Mouse (Mus musculus): Measurements from ENCODE around the gene Olah. TPM values are rescaled to one million over a fixed set of nuclear protein-coding genes. Genes with fewer than 3 reads are reported as not detected.
"Not testable (repeated sequence)": the region's sequence is repeated elsewhere in the genome, so short reads cannot be mapped to it uniquely, and the experiment has no call there.

Gene Olah
- not detected for total RNA-seq (2021)

DNA sequence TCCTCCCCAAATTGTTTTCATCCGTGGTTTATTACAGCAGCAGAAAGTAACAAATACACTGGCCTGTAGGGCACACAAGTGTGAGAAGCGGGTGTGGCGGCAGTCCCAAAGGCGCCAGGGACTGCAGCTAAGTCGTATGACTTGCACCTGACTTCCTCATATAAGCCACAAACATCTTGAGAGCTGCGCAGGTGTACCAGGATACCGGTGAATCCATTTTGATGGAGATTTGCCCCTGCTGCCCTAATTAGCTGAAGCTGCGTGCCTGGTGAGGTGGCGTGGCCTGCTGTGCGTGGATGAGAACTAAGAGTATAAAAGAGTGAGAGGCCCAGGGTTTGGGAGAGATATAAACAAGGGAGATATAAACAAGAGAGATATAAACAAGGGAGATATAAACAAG lies at the start of gene Olah:
Gene Olah (minus strand): TSS at position 101 of the 400 bp plus-strand sequence.
- intact Hi-C loops (cut with DNase I); DNase-seq (ENCODE audit: extremely low spot score in 1 of 2, low spot score in 2 of 2): not testable (repeated sequence)

DNA sequence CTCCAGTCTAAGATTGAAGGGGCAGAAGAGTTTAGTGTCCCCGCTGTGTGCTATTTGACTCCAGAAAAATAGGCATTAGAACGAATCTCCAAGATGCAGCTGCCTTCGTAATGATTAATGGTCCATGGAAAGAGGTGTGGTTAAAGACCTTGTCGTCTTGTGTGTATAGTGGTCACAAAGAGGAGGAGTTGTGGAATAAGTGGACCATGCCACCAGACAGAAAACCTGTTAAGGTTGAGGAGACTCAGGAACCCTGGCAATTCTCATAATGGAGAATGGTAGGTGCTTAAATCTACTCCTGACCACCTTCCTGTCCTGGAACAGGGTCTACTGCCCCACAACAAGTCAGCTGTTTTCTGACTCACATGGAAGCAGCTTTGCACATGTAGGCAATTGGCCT lies 49.0 kb upstream of the Olah start:
- no peak for DNase-seq (ENCODE audit: extremely low spot score in 1 of 2, low spot score in 2 of 2)
- intact Hi-C loops (cut with DNase I), result no loop called here

DNA sequence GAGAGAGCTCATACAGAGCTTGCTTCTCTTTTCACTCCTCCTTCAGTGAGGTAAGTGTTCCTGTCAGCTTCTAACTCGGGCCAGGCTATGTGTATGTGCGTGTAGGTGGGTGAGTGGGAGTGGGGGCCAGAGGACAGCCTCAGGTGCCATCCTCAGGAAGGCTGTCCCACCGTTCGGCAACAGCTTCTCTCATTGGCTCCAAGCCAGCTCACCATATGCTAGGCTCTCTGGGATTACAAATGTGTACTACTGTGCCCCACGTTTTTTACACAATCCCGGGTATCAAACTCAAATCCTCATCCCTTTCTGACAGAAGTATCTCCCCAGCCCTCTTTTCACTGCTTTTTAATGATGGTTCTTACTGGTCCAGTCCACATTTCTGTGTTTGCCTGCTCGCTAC lies 47.2 kb upstream of the Olah start:
- DNase-seq (ENCODE audit: extremely low spot score in 1 of 2, low spot score in 2 of 2), result peak in 1 of 2 experiments; percentile 45
- intact Hi-C loops (cut with DNase I), result loop anchor here (5.0 kb wide), 1 partner anchor 68 kb away; the partner anchor contains the start of genes Cdnf, Gm45902 and Hspa14

DNA sequence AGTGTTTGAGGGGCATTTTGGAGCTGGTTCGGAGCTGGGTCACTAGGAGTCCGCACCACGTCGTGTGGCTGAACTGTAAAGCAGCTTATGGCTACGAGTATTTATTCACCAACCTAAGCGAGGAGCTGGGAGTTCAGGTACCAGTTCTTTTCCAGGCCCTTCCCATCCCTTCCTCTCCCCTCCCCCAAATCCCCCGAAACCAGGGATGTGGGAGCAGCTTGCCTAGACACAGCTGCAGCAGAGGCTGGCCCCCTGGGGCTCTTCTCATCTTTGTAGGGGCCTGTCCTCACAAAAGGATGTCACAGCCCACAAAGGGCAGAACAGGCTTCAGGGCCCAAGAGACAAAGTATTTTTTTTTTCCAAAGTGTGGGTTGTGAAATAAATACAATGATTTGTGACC lies 40.9 kb upstream of the Olah start:
- peak in 1 of 2 experiments; percentile 51 for DNase-seq (ENCODE audit: extremely low spot score in 1 of 2, low spot score in 2 of 2)
- intact Hi-C loops (cut with DNase I), result no loop called here

DNA sequence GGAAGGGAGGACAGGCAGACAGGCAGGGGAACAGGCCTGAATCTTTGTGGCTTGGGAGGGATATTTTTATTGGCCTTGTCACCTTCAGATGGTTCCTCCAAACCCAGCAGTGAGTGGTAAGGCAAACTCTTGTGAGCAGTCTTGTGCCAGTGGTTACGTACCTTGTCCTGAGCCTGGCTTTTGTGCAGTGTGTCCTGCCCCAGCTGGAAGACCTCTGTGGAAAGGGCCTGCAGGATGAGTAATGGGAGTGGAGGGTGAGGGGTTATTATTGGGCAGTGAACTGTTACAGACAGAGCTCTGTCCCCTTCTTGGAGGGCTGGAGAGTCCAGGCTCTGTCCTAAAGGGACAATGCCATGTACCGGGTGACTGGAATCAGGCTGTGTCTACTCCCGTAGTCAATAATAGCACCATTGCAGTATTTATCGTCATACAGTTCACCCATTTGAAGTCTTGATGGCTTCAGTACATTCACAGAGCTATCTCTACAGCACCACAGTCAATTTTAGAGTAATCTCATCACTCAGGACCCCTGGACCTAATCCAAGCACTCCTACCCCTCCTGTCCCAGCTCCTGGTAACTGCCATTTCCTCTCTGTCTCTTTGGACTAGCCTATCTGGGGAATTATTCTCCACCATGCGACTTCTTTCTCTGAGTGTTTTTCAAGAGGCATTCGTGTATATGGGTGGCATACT lies 38.5 kb upstream of the Olah start:
- DNase-seq (ENCODE audit: extremely low spot score in 1 of 2, low spot score in 2 of 2), result no peak
- intact Hi-C loops (cut with DNase I), result no loop called here

DNA sequence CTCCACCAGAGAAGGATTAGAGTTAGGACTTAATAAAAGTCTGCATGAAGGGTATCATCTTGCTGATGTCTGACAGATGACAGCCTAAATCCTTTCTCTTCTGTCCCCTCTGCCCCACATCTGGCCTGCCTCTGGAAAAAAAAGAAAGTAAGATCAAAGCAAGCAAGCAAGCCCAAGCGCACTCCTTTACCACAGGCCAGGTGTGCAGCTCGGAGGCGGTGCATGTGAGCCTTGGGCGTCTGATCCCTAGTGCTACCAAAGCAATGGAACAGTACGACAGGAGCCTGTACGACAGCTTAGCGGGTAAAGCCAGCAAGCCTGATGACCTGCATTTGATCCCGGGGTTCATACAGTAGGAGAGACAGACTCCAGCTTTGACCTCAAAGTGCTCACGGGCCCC lies 33.9 kb upstream of the Olah start:
- intact Hi-C loops (cut with DNase I), result no loop called here
- no peak for DNase-seq (ENCODE audit: extremely low spot score in 1 of 2, low spot score in 2 of 2)

DNA sequence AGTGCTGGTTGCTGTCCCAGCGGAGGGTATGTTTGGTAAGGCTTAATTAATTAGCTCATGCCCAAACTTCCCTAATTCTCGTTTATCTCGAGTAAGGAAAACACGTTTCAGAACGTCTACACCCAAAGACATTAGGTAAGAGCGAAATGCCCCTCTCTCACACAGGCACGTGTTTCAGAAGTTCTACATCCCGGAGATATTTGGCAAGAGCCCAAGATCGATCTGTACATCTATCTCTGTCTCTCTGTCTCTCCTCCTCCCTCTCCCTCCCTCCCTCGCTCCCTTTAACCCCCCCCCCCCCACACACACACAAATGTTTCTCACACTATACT lies 27.5 kb upstream of the Olah start:
- intact Hi-C loops (cut with DNase I), result no loop called here
- DNase-seq (ENCODE audit: extremely low spot score in 1 of 2, low spot score in 2 of 2), result no peak

DNA sequence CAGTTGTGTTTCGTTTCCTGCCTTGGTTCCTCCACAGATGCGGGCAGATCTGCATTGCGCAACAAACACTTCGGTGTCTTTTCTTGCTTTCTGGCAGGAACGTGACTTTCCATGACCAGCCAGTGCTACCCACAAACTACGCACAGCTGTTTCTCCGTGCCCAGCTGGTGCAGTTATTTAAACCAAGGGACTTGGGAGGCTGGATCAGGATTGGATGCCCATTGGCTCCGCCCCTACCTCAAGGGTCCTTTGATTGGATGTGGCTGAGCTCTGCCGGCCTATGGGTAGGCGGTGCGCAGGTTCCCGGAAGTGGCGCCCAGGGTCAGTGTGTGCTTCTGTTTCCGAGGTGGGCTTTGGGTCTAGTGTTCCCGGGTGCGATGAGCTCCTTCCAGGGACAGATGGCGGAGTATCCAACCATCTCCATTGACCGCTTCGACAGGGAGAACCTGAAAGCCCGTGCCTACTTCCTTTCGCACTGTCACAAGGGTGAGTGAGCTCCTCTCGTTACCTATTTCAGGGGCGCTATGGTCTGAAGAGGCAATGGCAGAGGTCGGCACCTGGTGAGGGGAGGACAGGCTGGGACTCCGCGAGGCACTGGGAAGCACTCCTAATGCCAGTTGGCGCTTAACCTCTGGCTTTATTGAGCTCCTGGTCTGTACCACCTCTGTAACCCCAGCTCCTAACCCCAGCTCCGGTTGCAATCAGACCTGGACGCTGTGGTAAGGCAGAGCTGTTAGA lies 27.0 kb upstream of the Olah start, which contains the start of gene Dclre1c:
Gene Dclre1c (plus strand): TSS at position 291 of the 738 bp plus-strand sequence.
- intact Hi-C loops (cut with DNase I), result no loop called here

DNA sequence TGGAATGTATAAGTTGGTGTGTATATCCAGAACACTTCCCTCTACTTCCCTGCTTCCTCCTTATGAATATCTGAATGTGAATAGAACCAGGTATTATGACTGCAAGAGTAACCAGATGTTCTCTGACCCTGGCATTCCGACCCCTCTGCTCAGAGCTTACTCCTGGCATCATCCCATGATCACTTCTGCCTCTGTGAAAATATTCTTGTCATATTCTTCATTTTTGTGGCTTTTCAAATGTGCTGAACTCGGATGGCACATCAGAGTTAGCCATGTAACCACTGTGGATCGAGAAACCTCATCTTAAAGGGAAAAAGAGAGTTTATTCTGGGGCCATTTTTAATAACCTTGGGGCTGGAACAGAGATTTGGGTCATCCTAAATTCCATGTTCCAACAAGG lies 25.5 kb upstream of the Olah start, which contains the start of gene Meig1:
Gene Meig1 (minus strand): TSS at position 101 of the 400 bp plus-strand sequence.
- intact Hi-C loops (cut with DNase I), result no loop called here
- DNase-seq (ENCODE audit: extremely low spot score in 1 of 2, low spot score in 2 of 2), result no peak

More for the DNA sequence above, 27.0 kb upstream of the Olah start, which contains the start of gene Dclre1c:
- DNase-seq (ENCODE audit: extremely low spot score in 1 of 2, low spot score in 2 of 2), result peak; percentile 87 to 94

DNA sequence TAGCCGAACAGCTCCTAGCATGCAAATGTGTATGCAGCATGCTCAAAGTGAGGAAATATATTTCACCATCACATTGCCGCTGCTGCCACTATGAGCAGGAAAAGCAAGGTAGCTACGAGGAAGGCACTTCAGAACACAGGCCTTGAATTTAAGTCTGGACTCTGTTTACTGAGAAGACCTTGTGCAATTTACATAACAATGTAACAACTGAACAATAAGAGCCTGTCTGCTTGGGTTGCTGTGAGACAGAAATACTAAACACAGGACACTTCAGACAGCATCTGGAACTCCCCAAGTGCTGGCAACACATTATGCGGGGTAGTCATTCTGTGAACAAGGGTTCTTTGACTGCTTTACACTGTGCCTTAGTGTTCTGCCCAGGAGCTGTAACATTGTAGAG lies 23.1 kb upstream of the Olah start:
- intact Hi-C loops (cut with DNase I), result no loop called here
- no peak for DNase-seq (ENCODE audit: extremely low spot score in 1 of 2, low spot score in 2 of 2)

DNA sequence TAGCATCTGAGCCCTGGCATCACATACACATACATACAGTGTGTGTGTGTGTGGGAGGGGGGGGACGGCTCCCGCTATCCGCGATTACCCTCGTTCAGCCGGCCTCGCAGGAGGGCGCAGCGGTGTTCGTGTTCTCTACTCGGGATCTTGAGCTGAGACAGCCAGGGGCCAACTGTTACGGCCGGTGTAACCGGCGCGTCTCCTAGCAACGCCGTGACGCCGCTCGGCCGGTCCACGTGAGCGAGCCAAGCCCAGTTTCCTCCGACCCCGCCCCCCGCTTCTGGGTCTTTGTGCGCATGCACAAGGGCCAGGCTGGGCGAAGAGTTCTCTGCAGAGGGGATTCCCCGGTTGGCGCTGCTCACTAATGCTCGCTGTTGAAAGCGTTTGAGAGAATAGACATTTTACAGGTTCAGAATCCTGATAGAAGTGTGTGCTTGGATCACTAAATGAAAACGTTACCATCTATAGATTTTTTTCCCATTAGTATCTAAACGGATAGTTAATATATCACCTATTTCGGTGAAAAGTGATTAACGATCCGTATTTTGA lies 21.9 kb upstream of the Olah start:
- intact Hi-C loops (cut with DNase I), result loop anchor here (10.0 kb wide), 1 partner anchor 304 kb away; the partner anchor contains the start of gene Fam171a1

DNA sequence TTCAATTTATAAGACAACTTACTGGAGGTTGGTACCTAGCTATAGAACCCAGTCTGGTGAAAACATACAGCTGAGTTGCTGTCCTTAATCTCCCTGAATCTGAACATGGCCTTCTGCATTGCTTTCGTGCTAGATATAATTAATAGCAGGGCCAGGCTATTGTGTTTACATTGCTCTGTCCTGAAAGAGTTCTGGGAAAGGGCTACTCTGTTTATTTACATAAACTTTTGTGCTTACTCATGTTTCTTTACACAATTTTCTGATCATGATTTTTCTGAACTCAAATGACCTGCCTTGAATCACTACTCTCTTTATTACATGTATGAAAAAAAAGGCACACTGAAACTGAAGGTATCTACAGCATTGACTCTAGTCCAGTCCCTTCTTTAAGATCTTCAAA lies 18.7 kb upstream of the Olah start:
- DNase-seq (ENCODE audit: extremely low spot score in 1 of 2, low spot score in 2 of 2), result no peak
- intact Hi-C loops (cut with DNase I), result loop anchor here (10.0 kb wide), 1 partner anchor 301 kb away; the partner anchor contains the start of gene Fam171a1

More for the DNA sequence above, 21.9 kb upstream of the Olah start:
- peak; percentile 94 to 97 for DNase-seq (ENCODE audit: extremely low spot score in 1 of 2, low spot score in 2 of 2)

DNA sequence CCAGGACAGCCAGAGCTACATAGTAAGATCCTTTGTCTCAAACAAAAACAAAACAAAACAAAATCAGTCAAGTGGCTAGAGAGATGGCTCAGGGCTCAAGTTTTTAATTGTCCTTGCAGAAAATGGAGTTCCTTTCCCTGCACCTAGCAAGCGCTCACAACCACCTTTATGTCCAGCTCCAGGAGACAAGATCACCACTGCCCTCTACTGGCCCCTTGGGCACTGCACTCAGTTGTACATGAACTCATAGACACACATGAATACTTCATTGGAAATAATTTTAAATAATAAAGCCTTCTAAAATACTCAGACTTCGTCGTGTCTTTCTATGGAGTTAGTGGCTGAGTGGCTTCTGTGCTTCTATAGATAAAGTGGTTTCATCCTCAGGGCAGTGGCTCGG lies 17.2 kb upstream of the Olah start:
- intact Hi-C loops (cut with DNase I), result loop anchor here (5.0 to 10.0 kb wide), 2 partner anchors 67 to 299 kb away; partner anchors contain the start of gene Fam171a1
- peak; percentile 56 to 75 for DNase-seq (ENCODE audit: extremely low spot score in 1 of 2, low spot score in 2 of 2)

DNA sequence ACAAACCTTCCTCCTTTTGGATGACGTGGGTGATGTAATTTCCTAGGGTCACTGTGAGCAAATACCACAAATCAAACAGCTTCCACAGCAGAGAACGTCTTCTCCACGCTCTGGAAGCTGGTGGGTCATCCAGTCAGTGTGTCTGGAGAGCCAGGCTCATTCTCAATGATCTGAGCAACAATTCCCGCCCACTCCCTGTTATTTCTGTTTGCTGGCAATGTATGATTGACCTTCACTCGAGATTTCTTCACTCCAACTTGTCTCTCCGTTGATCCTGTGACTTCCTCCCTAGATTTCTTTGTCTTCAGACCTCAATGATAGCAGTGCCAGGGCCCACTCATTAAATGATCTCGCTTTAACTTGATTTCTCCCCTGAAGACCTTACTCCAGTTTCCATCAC lies 10.7 kb upstream of the Olah start:
- DNase-seq (ENCODE audit: extremely low spot score in 1 of 2, low spot score in 2 of 2), result no peak
- intact Hi-C loops (cut with DNase I), result no loop called here

DNA sequence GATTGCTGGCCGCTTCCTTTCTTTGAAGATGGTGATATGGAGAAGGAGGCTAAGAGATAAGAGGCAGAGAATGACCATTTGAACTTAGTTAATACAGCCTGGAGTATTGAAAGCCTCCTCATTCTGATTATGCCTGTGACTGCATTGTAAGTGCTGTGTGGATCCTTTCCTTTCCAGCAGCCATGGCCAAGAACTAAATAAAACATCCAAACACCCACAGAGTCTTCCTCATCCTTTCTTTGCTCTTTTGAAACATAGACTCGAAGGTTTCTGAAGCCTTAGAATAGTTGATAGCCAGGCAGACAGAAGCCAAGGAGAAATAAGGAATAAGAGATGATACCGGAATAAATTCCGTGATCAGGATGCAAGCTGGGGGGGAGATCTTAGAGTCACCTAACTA lies 9.0 kb upstream of the Olah start:
- DNase-seq (ENCODE audit: extremely low spot score in 1 of 2, low spot score in 2 of 2), result no peak
- intact Hi-C loops (cut with DNase I), result no loop called here

DNA sequence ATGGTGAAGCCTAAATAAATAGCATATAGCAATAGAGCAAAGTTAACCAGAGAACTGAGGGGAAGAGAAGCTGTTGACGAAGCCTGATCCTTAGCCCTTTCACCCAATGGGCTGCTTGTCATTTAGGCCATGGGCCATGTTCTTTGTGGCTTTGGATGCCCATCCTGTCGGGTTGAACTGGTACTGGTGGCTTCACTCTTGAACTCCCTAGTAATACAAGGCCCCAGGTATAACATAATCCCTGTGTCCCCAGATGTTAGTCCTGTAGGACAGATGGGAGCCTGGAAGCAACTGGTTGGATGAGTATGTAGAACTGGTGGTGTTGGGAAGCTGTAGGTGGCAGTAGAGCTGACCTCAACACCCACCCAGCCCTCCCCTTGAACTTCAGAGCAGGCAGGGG lies 5.1 kb downstream of the Olah start:
- DNase-seq (ENCODE audit: extremely low spot score in 1 of 2, low spot score in 2 of 2), result no peak
- intact Hi-C loops (cut with DNase I), result no loop called here

DNA sequence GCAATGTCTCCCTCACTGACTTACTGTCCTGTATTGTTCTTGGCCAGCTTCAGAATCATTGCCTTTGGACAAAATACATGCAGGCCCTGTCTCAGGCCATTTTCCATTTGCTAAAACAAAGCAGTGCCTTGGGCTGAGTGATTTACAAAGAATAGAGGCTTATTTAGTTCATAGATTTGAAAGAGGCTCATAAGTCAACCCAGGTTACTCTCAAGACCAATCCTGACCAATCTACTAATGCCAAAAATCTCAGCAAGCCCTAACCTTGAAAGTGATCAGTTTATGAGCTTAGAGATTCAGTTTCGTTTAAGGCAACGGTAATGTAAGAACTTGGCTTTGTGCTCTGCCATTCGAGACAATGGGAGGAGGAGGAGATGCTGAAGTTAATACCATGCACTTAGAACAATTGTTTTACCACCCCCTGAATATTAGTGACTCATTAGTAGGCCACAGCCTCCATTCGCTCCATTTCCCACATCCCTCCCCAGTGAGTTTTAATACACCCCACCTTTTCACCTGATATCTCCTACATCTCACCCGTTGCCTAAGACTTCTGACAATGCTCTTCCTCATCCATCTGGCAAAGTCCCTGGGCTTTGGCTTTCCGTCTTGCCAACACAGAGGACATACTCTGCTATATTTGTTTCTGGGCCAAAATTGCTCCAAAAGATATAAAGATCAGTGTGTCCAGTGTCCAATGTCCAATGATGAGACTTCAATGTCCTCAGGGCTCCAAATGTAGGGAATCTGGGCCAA lies 9.7 kb downstream of the Olah start:
- intact Hi-C loops (cut with DNase I), result no loop called here
- DNase-seq (ENCODE audit: extremely low spot score in 1 of 2, low spot score in 2 of 2), result no peak

DNA sequence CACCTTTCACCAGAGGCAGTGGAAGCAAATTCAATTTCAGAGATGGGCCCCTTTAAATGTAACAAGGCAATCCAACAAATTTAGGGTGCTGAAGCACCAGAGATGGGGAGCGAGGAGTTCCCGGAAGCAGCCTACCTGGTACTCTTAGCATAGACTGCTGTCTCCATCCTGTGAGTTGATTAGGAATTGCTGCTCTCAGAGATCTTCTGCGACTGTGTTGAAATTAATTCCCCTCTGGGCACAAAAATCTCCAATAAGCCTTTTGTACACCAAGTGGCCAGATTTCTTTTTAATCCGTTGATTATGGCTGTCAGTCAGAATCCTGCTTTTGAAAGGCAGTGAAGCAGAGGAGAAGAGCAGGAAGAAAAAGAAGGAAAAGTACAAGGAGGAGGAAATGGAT lies 31.9 kb downstream of the Olah start:
- no peak for DNase-seq (ENCODE audit: extremely low spot score in 1 of 2, low spot score in 2 of 2)
- intact Hi-C loops (cut with DNase I), result no loop called here

DNA sequence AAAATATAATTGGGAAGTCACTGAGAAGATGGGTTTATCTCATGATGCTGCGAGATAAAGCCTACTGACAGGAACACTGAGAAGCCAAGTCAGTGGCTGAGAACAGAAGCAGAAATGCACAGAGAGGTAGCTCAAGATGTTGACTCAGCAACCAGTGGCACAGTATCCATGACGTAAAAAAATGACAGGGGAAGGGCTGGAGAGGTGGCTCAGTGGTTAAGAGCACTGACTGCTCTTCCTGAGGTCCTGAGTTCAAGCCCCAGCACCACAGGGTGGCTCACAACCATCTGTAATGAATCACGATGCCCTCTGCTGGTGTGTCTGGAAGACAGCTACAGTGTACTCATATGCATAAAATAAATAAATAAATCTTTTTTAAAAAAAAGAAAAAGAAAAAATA lies 35.9 kb downstream of the Olah start:
- DNase-seq (ENCODE audit: extremely low spot score in 1 of 2, low spot score in 2 of 2), result no peak
- intact Hi-C loops (cut with DNase I), result no loop called here

Measured in left cerebral cortex, postnatal 10 days (tissue).